Mouse (Mus musculus): ENCODE measurements around the gene Olfr741. TPM values are rescaled to one million over a fixed set of nuclear protein-coding genes. Genes with fewer than 3 reads are reported as not detected.

The Olfr741 gene
- not detected in 2 replicates for polyA plus RNA-seq (2014; fragmentation: Nextera tagmentation; extraction: Ambion mirVana)

- Histone ChIP-seq H3K9me3 (ENCODE audit: control insufficient read depth, low read length) (no peaks in the 10 kb centered on the region), H3K9ac (ENCODE audit: low read length) (no peak within 1 kb of the TSS), H3K4me1 (replicated peaks; ENCODE audit: control insufficient read depth, insufficient read depth, low read length) (no peaks in the 10 kb centered on the region), H3K27ac (ENCODE audit: low read depth) (no peak within 1 kb of the TSS), H3K4me3 (ENCODE audit: low read depth, low read length) (no peak within 1 kb of the TSS), H3K27me3 (replicated peaks; ENCODE audit: control insufficient read depth, insufficient read depth, low read length) (no peaks in the 10 kb centered on the region), H3K4me2 (ENCODE audit: low read length) (no peak within 1 kb of the TSS), H3K36me3 (ENCODE audit: control insufficient read depth, insufficient read depth, low read length) (no peaks in the 10 kb centered on the region)
- no peak for ATAC-seq (replicated peaks; ENCODE audit: low FRiP score, low TSS enrichment, low read depth)
- 68% methylated on average over 2 of the region's 2 CpGs for WGBS
- DNase-seq (ENCODE audit: low spot score) = no peak
Observed at GRCm38 (mm10) chr14:50472438-50472837, at the start of gene Olfr741. TSS of gene Olfr741 (plus strand) at chr14:50472738.

GRCm38 (mm10) chr14:50445245-50445644 is 27.3 kb upstream of the Olfr741 start, which contains the start of gene Olfr740:
TSS of gene Olfr740 (plus strand) at chr14:50445545.
- Histone ChIP-seq H3K9me3 (ENCODE audit: control insufficient read depth, low read length) (no peaks in the 10 kb centered on the region), H3K4me1 (replicated peaks; ENCODE audit: control insufficient read depth, insufficient read depth, low read length) (no peaks in the 10 kb centered on the region), H3K36me3 (ENCODE audit: control insufficient read depth, insufficient read depth, low read length) (no peaks in the 10 kb centered on the region), H3K4me2 (ENCODE audit: low read length) (no peak within 1 kb of the TSS), H3K4me3 (ENCODE audit: low read depth, low read length) (no peak within 1 kb of the TSS), H3K27ac (ENCODE audit: low read depth) (no peak within 1 kb of the TSS), H3K9ac (ENCODE audit: low read length) (no peak within 1 kb of the TSS), H3K27me3 (replicated peaks; ENCODE audit: control insufficient read depth, insufficient read depth, low read length) (no peaks in the 10 kb centered on the region)
- DNase-seq (ENCODE audit: low spot score) (no peak), ATAC-seq (replicated peaks; ENCODE audit: low FRiP score, low TSS enrichment, low read depth) (no peak)
- 86% methylated on average over 3 of the region's 3 CpGs for WGBS

- Histone ChIP-seq H3K27me3 (replicated peaks; ENCODE audit: control insufficient read depth, insufficient read depth, low read length) (no peaks in the 10 kb centered on the region), H3K4me1 (replicated peaks; ENCODE audit: control insufficient read depth, insufficient read depth, low read length) (no peaks in the 10 kb centered on the region), H3K27ac (ENCODE audit: low read depth) (no peak overlapping the region), H3K36me3 (ENCODE audit: control insufficient read depth, insufficient read depth, low read length) (no peaks in the 10 kb centered on the region), H3K9ac (ENCODE audit: low read length) (no peak overlapping the region), H3K4me2 (ENCODE audit: low read length) (no peak overlapping the region), H3K4me3 (ENCODE audit: low read depth, low read length) (no peak overlapping the region), H3K9me3 (ENCODE audit: control insufficient read depth, low read length) (no peaks in the 10 kb centered on the region)
- ATAC-seq (replicated peaks; ENCODE audit: low FRiP score, low TSS enrichment, low read depth) (no peak), DNase-seq (ENCODE audit: low spot score) (no peak)
- WGBS = 64% methylated on average over 2 of the region's 2 CpGs
Observed at GRCm38 (mm10) chr14:50478406-50478805, 5.9 kb downstream of the Olfr741 start.

- Histone ChIP-seq H3K4me1 (replicated peaks; ENCODE audit: control insufficient read depth, insufficient read depth, low read length) (no peaks in the 10 kb centered on the region), H3K9ac (ENCODE audit: low read length) (no peak within 1 kb of the TSS), H3K4me3 (ENCODE audit: low read depth, low read length) (no peak within 1 kb of the TSS), H3K27ac (ENCODE audit: low read depth) (no peak within 1 kb of the TSS), H3K27me3 (replicated peaks; ENCODE audit: control insufficient read depth, insufficient read depth, low read length) (no peaks in the 10 kb centered on the region), H3K36me3 (ENCODE audit: control insufficient read depth, insufficient read depth, low read length) (no peaks in the 10 kb centered on the region), H3K9me3 (ENCODE audit: control insufficient read depth, low read length) (no peaks in the 10 kb centered on the region), H3K4me2 (ENCODE audit: low read length) (no peak within 1 kb of the TSS)
- 57% methylated on average over 2 of the region's 2 CpGs for WGBS
- ATAC-seq (replicated peaks; ENCODE audit: low FRiP score, low TSS enrichment, low read depth) (no peak), DNase-seq (ENCODE audit: low spot score) (no peak)
Observed at GRCm38 (mm10) chr14:50503300-50503699, 30.8 kb downstream of the Olfr741 start, which contains the start of gene Olfr742. TSS of gene Olfr742 (plus strand) at chr14:50503600.

DNA sequence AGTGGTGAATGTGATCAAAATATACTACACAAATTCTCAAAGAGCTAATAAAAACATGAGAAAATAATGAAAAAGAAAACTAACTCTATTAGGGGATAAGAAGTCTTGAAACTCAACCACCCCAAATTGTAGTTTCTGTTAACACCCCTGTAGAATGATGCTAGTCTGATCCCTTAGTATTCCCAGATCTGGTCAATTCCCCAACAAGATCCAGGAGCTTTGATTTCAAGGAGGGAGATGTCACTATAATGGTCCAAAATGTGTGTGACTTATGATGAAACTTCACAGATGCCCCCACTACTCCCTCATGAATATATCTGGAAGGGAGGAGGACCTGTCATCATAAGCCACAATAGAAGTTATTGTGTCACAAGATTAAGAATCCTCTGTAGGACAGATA is 49.0 kb downstream of the Olfr741 start, which contains the start of gene Olfr743:
Olfr743 (plus strand) TSS at position 301 of the 400 bp plus-strand sequence.
- no peaks in the 10 kb centered on the region for H3K36me3 ChIP-seq (ENCODE audit: control insufficient read depth, insufficient read depth, low read length)
- H3K4me2 ChIP-seq (ENCODE audit: low read length) = no peak within 1 kb of the TSS
- H3K27me3 ChIP-seq (replicated peaks; ENCODE audit: control insufficient read depth, insufficient read depth, low read length) = no peaks in the 10 kb centered on the region
- H3K27ac ChIP-seq (ENCODE audit: low read depth) = no peak within 1 kb of the TSS
- no peak for ATAC-seq (replicated peaks; ENCODE audit: low FRiP score, low TSS enrichment, low read depth)
- no peaks in the 10 kb centered on the region for H3K9me3 ChIP-seq (ENCODE audit: control insufficient read depth, low read length)
- H3K4me3 ChIP-seq (ENCODE audit: low read depth, low read length) = no peak within 1 kb of the TSS
- no peak for DNase-seq (ENCODE audit: low spot score)
- no peaks in the 10 kb centered on the region for H3K4me1 ChIP-seq (replicated peaks; ENCODE audit: control insufficient read depth, insufficient read depth, low read length)
- no peak within 1 kb of the TSS for H3K9ac ChIP-seq (ENCODE audit: low read length)

Other genes starting within 250 kb of the Olfr741 start
- not detected in 2 replicates for gene Olfr731, start 230.9 kb upstream of the Olfr741 start, polyA plus RNA-seq (2014; fragmentation: Nextera tagmentation; extraction: Ambion mirVana)
- not detected in 2 replicates for gene Olfr732, start 188.5 kb upstream of the Olfr741 start, polyA plus RNA-seq (2014; fragmentation: Nextera tagmentation; extraction: Ambion mirVana)
- not detected in 2 replicates for gene Olfr733, start 171.2 kb upstream of the Olfr741 start, polyA plus RNA-seq (2014; fragmentation: Nextera tagmentation; extraction: Ambion mirVana)
- not detected in 2 replicates for gene Olfr734, start 146.0 kb upstream of the Olfr741 start, polyA plus RNA-seq (2014; fragmentation: Nextera tagmentation; extraction: Ambion mirVana)
- gene Olfr735, start 123.9 kb upstream of the Olfr741 start, polyA plus RNA-seq (2014; fragmentation: Nextera tagmentation; extraction: Ambion mirVana) = not detected in 2 replicates
- gene Tlr11, start 114.8 kb upstream of the Olfr741 start, polyA plus RNA-seq (2014; fragmentation: Nextera tagmentation; extraction: Ambion mirVana) = not detected in 2 replicates
- not detected in 2 replicates for gene Olfr736, start 91.6 kb upstream of the Olfr741 start, polyA plus RNA-seq (2014; fragmentation: Nextera tagmentation; extraction: Ambion mirVana)
- gene Olfr738, start 65.2 kb upstream of the Olfr741 start, polyA plus RNA-seq (2014; fragmentation: Nextera tagmentation; extraction: Ambion mirVana) = not detected in 2 replicates
- gene Olfr739, start 54.1 kb upstream of the Olfr741 start, polyA plus RNA-seq (2014; fragmentation: Nextera tagmentation; extraction: Ambion mirVana) = not detected in 2 replicates
- not detected in 2 replicates for gene Olfr740, start 27.2 kb upstream of the Olfr741 start, polyA plus RNA-seq (2014; fragmentation: Nextera tagmentation; extraction: Ambion mirVana)
- gene Olfr742, start 30.9 kb downstream of the Olfr741 start, polyA plus RNA-seq (2014; fragmentation: Nextera tagmentation; extraction: Ambion mirVana) = not detected in 2 replicates
- not detected in 2 replicates for gene Olfr743, start 49.1 kb downstream of the Olfr741 start, polyA plus RNA-seq (2014; fragmentation: Nextera tagmentation; extraction: Ambion mirVana)
- gene Olfr744, start 142.1 kb downstream of the Olfr741 start, polyA plus RNA-seq (2014; fragmentation: Nextera tagmentation; extraction: Ambion mirVana) = not detected in 2 replicates
- not detected in 2 replicates for gene Olfr745, start 166.7 kb downstream of the Olfr741 start, polyA plus RNA-seq (2014; fragmentation: Nextera tagmentation; extraction: Ambion mirVana)
- not detected in 2 replicates for gene Olfr746, start 174.3 kb downstream of the Olfr741 start, polyA plus RNA-seq (2014; fragmentation: Nextera tagmentation; extraction: Ambion mirVana)
- not detected in 2 replicates for gene Olfr747, start 220.5 kb downstream of the Olfr741 start, polyA plus RNA-seq (2014; fragmentation: Nextera tagmentation; extraction: Ambion mirVana)
- not detected in 2 replicates for gene Olfr748, start 234.6 kb downstream of the Olfr741 start, polyA plus RNA-seq (2014; fragmentation: Nextera tagmentation; extraction: Ambion mirVana)

Measured in intestine, embryonic 14.5 days (tissue).